Mouse (Mus musculus) lung, postnatal 0 days (tissue): Measurements from ENCODE around the gene Syne2.

Source experiments
- CTCF ChIP-seq: IDR thresholded peaks from 2 replicates; pipeline ENCODE4 v1.5.1; 2016; ENCODE audit warnings: antibody characterized with exemption, mild to moderate bottlenecking
- EP300 ChIP-seq: IDR thresholded peaks from 2 replicates; pipeline ENCODE4 v1.6.1; 2016; ENCODE audit warnings: antibody characterized with exemption, mild to moderate bottlenecking, control low read depth

DNA sequence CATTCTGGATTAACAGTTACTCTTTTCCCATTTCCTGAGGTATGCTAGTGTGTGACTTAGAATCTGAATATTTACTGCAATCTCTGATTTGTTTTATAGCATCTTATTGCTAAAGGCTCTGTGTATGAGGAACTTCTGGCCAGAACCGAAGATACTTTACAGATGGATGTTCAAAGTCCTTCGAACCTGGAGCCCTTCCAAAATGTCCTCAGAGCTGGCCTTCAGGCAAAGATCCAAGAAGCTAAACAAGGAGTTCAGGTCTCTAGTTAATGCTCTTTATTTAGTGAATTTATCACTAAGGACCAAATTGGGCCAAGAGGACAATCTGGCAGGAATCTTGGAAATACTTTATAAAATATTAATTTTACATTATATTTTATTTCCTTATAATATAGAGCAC lies 100.5 kb downstream of the Syne2 start:
- TF ChIP-seq CTCF (no peak), EP300 (no peak)
